Comparison of ENCODE assay signal across 9 mouse cellular contexts in the genomic region with DNA sequence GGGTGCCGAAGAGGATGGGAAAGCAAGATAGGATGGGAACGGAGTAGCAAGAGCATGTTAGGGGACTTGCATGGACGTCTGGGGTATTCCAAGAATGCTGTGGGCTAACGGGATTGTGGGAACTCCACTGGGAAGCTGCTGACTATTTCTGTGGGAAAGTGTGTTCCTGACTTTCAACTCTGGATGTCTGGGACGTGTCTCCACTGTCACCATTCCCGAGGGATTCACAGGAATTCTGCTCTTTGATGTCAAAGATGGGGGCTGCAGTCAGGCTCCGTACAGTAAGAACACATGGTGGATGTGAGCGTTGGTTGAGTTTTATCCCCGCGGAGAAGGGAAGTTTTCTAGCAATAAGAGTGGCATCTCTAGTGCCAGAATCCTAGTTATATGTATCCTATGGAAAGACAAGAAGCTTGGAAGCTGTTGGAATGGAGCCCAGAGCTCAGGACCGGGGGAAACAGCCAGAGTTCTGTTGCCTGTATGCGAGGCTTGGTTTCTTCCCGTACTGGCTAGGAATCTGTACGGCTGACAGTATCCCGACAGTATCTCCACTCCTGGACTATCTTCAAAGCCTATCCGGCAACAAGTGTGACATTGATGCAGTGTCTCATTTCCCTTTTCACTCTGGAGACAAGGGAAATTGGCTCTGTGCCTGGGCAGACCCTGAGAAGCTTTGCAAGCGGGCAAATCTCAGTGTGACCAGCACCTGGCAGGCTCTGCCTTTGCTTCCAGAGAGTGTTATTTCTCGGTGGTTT. TPM values are rescaled to one million over a fixed set of nuclear protein-coding genes. Genes with fewer than 3 reads are reported as not detected.
A peak's percentile ranks its signal among the peaks of the same experiment; 100 is the strongest.
DNase-seq lines count a peak whose midpoint lies in the region; ATAC-seq and TF ChIP-seq lines count a peak whose summit lies in the region.
"Had no signal": no experiment of that assay in that cellular context is flagged by ENCODE, and none has a peak within 500 bp of the region (broad histone marks: within the 10 kb centered on the region; RNA-seq: fewer than 3 reads in every experiment).

No protein-coding gene starts in this region.

- H3K36me3 ChIP-seq in neural tube, embryonic 11.5 days (ENCODE audit: control insufficient read depth, insufficient read depth, low read length) = no peaks in the 10 kb centered on the region
- no peaks in the 10 kb centered on the region for H3K36me3 ChIP-seq in intestine, embryonic 15.5 days
- H3K36me3 ChIP-seq: liver, embryonic 13.5 days had no signal

- H3K9me3 ChIP-seq in neural tube, embryonic 11.5 days (ENCODE audit: control insufficient read depth, low read length) = no peaks in the 10 kb centered on the region
- no peaks in the 10 kb centered on the region for H3K9me3 ChIP-seq in intestine, embryonic 15.5 days
- H3K9me3 ChIP-seq: liver, embryonic 13.5 days had no signal

- no peak overlapping the region for H3K4me3 ChIP-seq in cerebellum, adult 2 months (replicated peaks; ENCODE audit: insufficient read depth, low read depth, low read length)
- no peak overlapping the region for H3K4me3 ChIP-seq in neural tube, embryonic 11.5 days (ENCODE audit: low read depth, low read length)
- no peak overlapping the region for H3K4me3 ChIP-seq in intestine, embryonic 15.5 days (replicated peaks)
- H3K4me3 ChIP-seq: liver, embryonic 13.5 days had no signal

- 11% methylated on average over 18 of the region's 18 CpGs for WGBS in cerebellum, adult 2 months
- WGBS in neural tube, embryonic 11.5 days = 59% methylated on average over 18 of the region's 18 CpGs
- WGBS in intestine, embryonic 15.5 days = 38% methylated on average over 18 of the region's 18 CpGs

- H3K27ac ChIP-seq in cerebellum, adult 2 months (ENCODE audit: insufficient read depth, low read length) = no peak overlapping the region
- H3K27ac ChIP-seq in neural tube, embryonic 11.5 days (ENCODE audit: low read depth, low read length) = no peak overlapping the region
- H3K27ac ChIP-seq in intestine, embryonic 15.5 days = peak overlapping the region; percentile 7; the same call in 1 of the 2 replicates
- H3K27ac ChIP-seq: liver, embryonic 13.5 days had no signal

- no peak overlapping the region for H3K9ac ChIP-seq in neural tube, embryonic 11.5 days (ENCODE audit: low read length)
- H3K9ac ChIP-seq in intestine, embryonic 15.5 days = no peak overlapping the region
- H3K9ac ChIP-seq: liver, embryonic 13.5 days had no signal

- H3K4me2 ChIP-seq in neural tube, embryonic 11.5 days (ENCODE audit: low read depth) = no peak overlapping the region
- H3K4me2 ChIP-seq in intestine, embryonic 15.5 days (replicated peaks) = peak overlapping the region; percentile 33
- H3K4me2 ChIP-seq: liver, embryonic 13.5 days had no signal

- ATAC-seq in neural tube, embryonic 11.5 days (ENCODE audit: insufficient read depth, low FRiP score, low TSS enrichment) = no peak
- 0 out of 2 replicates have a peak, but pooled peaks have one; percentile 20 for ATAC-seq in intestine, embryonic 15.5 days

- no peak for TF ChIP-seq CTCF in cerebellum, adult 2 months (IDR thresholded peaks at IDR 0.05; ENCODE audit: borderline replicate concordance, insufficient read depth, low read depth, low read length)

- H3K4me1 ChIP-seq in cerebellum, adult 2 months (ENCODE audit: control insufficient read depth, insufficient read depth, low read length) = peaks cover 4% of the 10 kb centered on the region; the same call in 1 of the 2 replicates
- H3K4me1 ChIP-seq in neural tube, embryonic 11.5 days (ENCODE audit: control insufficient read depth, insufficient read depth, low read length) = no peaks in the 10 kb centered on the region
- H3K4me1 ChIP-seq in intestine, embryonic 15.5 days (replicated peaks) = 0 out of 2 replicates have a peak, but pooled peaks cover 2% of the 10 kb centered on the region
- H3K4me1 ChIP-seq: liver, embryonic 13.5 days had no signal

- DNase-seq in cerebellum, adult 2 months = peak; percentile 34 to 40
- DNase-seq in cerebellum, adult 11 months = no peak
- peak; percentile 47 for DNase-seq in neural tube, embryonic 11.5 days (ENCODE audit: low spot score)
- DNase-seq in neural tube, embryonic 10.5 days (ENCODE audit: extremely low spot score, low spot score) = no peak
- peak; percentile 57 for DNase-seq in mesoderm, embryonic 11.5 days (ENCODE audit: low read depth, low spot score)
- no peak for DNase-seq in ovary, postnatal 10 days (ENCODE audit: low spot score)
- no peak for DNase-seq in spleen, postnatal 14 days (ENCODE audit: low spot score in 2 of 2)
- DNase-seq: liver, embryonic 13.5 days had no signal

- no peak for TF ChIP-seq POLR2A in cerebellum, adult 2 months (IDR thresholded peaks at IDR 0.05; ENCODE audit: borderline replicate concordance, insufficient read depth, low read length)

- no peaks in the 10 kb centered on the region for H3K27me3 ChIP-seq in cerebellum, adult 2 months (ENCODE audit: control insufficient read depth, insufficient read depth, low read length)
- H3K27me3 ChIP-seq in neural tube, embryonic 11.5 days (ENCODE audit: control insufficient read depth, insufficient read depth, low read length) = no peaks in the 10 kb centered on the region
- H3K27me3 ChIP-seq in intestine, embryonic 15.5 days (replicated peaks) = no peaks in the 10 kb centered on the region
- H3K27me3 ChIP-seq: liver, embryonic 13.5 days had no signal

RNA-seq across cellular contexts. Expression of a gene that starts 44.2 kb away (rescaled TPM):
- 46.4 and 47.9 TPM in 2 replicates for polyA plus RNA-seq in cerebellum, adult 2 months (2012; rRNA removed)
- 11.2 and 11.8 TPM in 2 replicates for polyA plus RNA-seq in neural tube, embryonic 11.5 days (2014; fragmentation: Nextera tagmentation; extraction: Ambion mirVana)
- 9.5 and 9.7 TPM in 2 replicates for polyA plus RNA-seq in intestine, embryonic 15.5 days (2015; fragmentation: Nextera tagmentation; extraction: Ambion mirVana)

Comparison
In these comparisons a context has a peak if more than half of its experiments do, and no peak if none do; other contexts are left out.
1. DNase-seq: peak in cerebellum, adult 2 months (2 of 2), neural tube, embryonic 11.5 days (single experiment) and mesoderm, embryonic 11.5 days (single experiment); none in cerebellum, adult 11 months (single experiment), neural tube, embryonic 10.5 days (single experiment), ovary, postnatal 10 days (single experiment) and spleen, postnatal 14 days (0 of 2).